Mouse (Mus musculus): ENCODE data around the gene Med13l. TPM values are rescaled to one million over a fixed set of nuclear protein-coding genes. Genes with fewer than 3 reads are reported as not detected.

Med13l gene
- polyA plus RNA-seq, 1 experiment from 2014 or later = 14.9 TPM

- Histone ChIP-seq H3K27ac (ENCODE audit: low read depth) (no peak overlapping the region), H3K4me3 (ENCODE audit: low read depth, low read length) (no peak overlapping the region), H3K9ac (ENCODE audit: low read length) (no peak overlapping the region), H3K4me2 (ENCODE audit: low read length) (no peak overlapping the region), H3K4me1 (replicated peaks; ENCODE audit: control insufficient read depth, insufficient read depth, low read length) (peaks cover 20% of the 10 kb centered on the region), H3K9me3 (ENCODE audit: control insufficient read depth, low read length) (no peaks in the 10 kb centered on the region), H3K36me3 (ENCODE audit: control insufficient read depth, insufficient read depth, low read length) (no peaks in the 10 kb centered on the region), H3K27me3 (replicated peaks; ENCODE audit: control insufficient read depth, insufficient read depth, low read length) (no peaks in the 10 kb centered on the region)
- DNase-seq (ENCODE audit: low spot score) (no peak), ATAC-seq (replicated peaks; ENCODE audit: low FRiP score, low TSS enrichment, low read depth) (no peak)
- 83% methylated on average over 7 of the region's 7 CpGs for WGBS
These were observed 155.0 kb downstream of the Med13l start for GRCm38 (mm10) chr5:118715518-118715917.

GRCm38 (mm10) chr5:118716295-118717271 lies 156.1 kb downstream of the Med13l start:
- 42% methylated on average over 14 of the region's 14 CpGs for WGBS
- Histone ChIP-seq H3K36me3 (ENCODE audit: control insufficient read depth, insufficient read depth, low read length) (0 out of 2 replicates have a peak, but pooled peaks cover 3% of the 10 kb centered on the region), H3K4me1 (replicated peaks; ENCODE audit: control insufficient read depth, insufficient read depth, low read length) (peaks cover 20% of the 10 kb centered on the region), H3K27me3 (replicated peaks; ENCODE audit: control insufficient read depth, insufficient read depth, low read length) (no peaks in the 10 kb centered on the region), H3K27ac (ENCODE audit: low read depth) (no peak overlapping the region), H3K9me3 (ENCODE audit: control insufficient read depth, low read length) (no peaks in the 10 kb centered on the region), H3K4me3 (ENCODE audit: low read depth, low read length) (no peak overlapping the region), H3K4me2 (ENCODE audit: low read length) (no peak overlapping the region), H3K9ac (ENCODE audit: low read length) (no peak overlapping the region)
- DNase-seq (ENCODE audit: low spot score) (no peak), ATAC-seq (replicated peaks; ENCODE audit: low FRiP score, low TSS enrichment, low read depth) (no peak)

- H3K9me3 ChIP-seq (ENCODE audit: control insufficient read depth, low read length) = no peaks in the 10 kb centered on the region
- no peak overlapping the region for H3K27ac ChIP-seq (ENCODE audit: low read depth)
- DNase-seq (ENCODE audit: low spot score) (no peak), ATAC-seq (replicated peaks; ENCODE audit: low FRiP score, low TSS enrichment, low read depth) (no peak)
- H3K4me1 ChIP-seq (replicated peaks; ENCODE audit: control insufficient read depth, insufficient read depth, low read length) = peaks cover 20% of the 10 kb centered on the region
- H3K4me3 ChIP-seq (ENCODE audit: low read depth, low read length) = no peak overlapping the region
- H3K4me2 ChIP-seq (ENCODE audit: low read length) = no peak overlapping the region
- H3K9ac ChIP-seq (ENCODE audit: low read length) = no peak overlapping the region
- H3K27me3 ChIP-seq (replicated peaks; ENCODE audit: control insufficient read depth, insufficient read depth, low read length) = no peaks in the 10 kb centered on the region
- 76% methylated on average over 10 of the region's 10 CpGs for WGBS
- H3K36me3 ChIP-seq (ENCODE audit: control insufficient read depth, insufficient read depth, low read length) = peaks cover 11% of the 10 kb centered on the region; the same call in 1 of the 2 replicates
These were observed 157.0 kb downstream of the Med13l start for GRCm38 (mm10) chr5:118717456-118717855.

DNA sequence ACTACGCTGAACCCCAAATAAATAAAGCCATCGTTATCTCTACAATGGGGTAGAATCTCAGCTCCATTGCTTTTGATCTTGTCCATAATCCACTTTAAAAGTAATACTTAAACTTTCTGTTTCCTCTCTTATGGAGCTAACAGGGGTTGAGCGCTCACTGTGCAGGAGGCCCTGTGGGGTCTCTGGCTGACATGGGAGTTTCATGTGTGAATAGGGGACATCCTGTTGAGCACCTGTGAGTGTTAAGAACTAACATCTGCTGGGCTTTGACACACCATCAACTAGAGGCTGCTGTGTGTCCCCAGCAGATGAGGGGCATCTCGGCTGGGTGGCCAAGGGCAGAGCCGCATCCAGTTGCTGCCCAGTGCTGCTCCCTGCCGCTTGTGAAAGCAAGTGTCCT lies 157.6 kb downstream of the Med13l start:
- Histone ChIP-seq H3K9ac (ENCODE audit: low read length) (no peak overlapping the region), H3K4me1 (replicated peaks; ENCODE audit: control insufficient read depth, insufficient read depth, low read length) (peaks cover 20% of the 10 kb centered on the region), H3K4me2 (ENCODE audit: low read length) (no peak overlapping the region), H3K27ac (ENCODE audit: low read depth) (no peak overlapping the region), H3K9me3 (ENCODE audit: control insufficient read depth, low read length) (no peaks in the 10 kb centered on the region), H3K4me3 (ENCODE audit: low read depth, low read length) (no peak overlapping the region), H3K36me3 (ENCODE audit: control insufficient read depth, insufficient read depth, low read length) (peaks cover 13% of the 10 kb centered on the region; the same call in 1 of the 2 replicates), H3K27me3 (replicated peaks; ENCODE audit: control insufficient read depth, insufficient read depth, low read length) (no peaks in the 10 kb centered on the region)
- DNase-seq (ENCODE audit: low spot score) (no peak), ATAC-seq (replicated peaks; ENCODE audit: low FRiP score, low TSS enrichment, low read depth) (no peak)
- WGBS = 77% methylated on average over 6 of the region's 6 CpGs

- H3K4me3 ChIP-seq (ENCODE audit: low read depth, low read length) = no peak overlapping the region
- no peaks in the 10 kb centered on the region for H3K27me3 ChIP-seq (replicated peaks; ENCODE audit: control insufficient read depth, insufficient read depth, low read length)
- H3K36me3 ChIP-seq (ENCODE audit: control insufficient read depth, insufficient read depth, low read length) = peaks cover 37% of the 10 kb centered on the region
- no peak overlapping the region for H3K4me2 ChIP-seq (ENCODE audit: low read length)
- no peak overlapping the region for H3K9ac ChIP-seq (ENCODE audit: low read length)
- no peak for ATAC-seq (replicated peaks; ENCODE audit: low FRiP score, low TSS enrichment, low read depth)
- no peaks in the 10 kb centered on the region for H3K9me3 ChIP-seq (ENCODE audit: control insufficient read depth, low read length)
- DNase-seq (ENCODE audit: low spot score) = no peak
- H3K4me1 ChIP-seq (replicated peaks; ENCODE audit: control insufficient read depth, insufficient read depth, low read length) = peaks cover 15% of the 10 kb centered on the region
- H3K27ac ChIP-seq (ENCODE audit: low read depth) = no peak overlapping the region
- WGBS = 81% methylated on average over 12 of the region's 12 CpGs
These were observed 160.9 kb downstream of the Med13l start for GRCm38 (mm10) chr5:118721416-118721815.

- Histone ChIP-seq H3K9ac (ENCODE audit: low read length) (no peak overlapping the region), H3K9me3 (ENCODE audit: control insufficient read depth, low read length) (no peaks in the 10 kb centered on the region), H3K27ac (ENCODE audit: low read depth) (no peak overlapping the region), H3K4me3 (ENCODE audit: low read depth, low read length) (no peak overlapping the region), H3K4me2 (ENCODE audit: low read length) (no peak overlapping the region), H3K4me1 (replicated peaks; ENCODE audit: control insufficient read depth, insufficient read depth, low read length) (peaks cover 11% of the 10 kb centered on the region), H3K36me3 (ENCODE audit: control insufficient read depth, insufficient read depth, low read length) (peaks cover 40% of the 10 kb centered on the region), H3K27me3 (replicated peaks; ENCODE audit: control insufficient read depth, insufficient read depth, low read length) (no peaks in the 10 kb centered on the region)
- DNase-seq (ENCODE audit: low spot score) (no peak), ATAC-seq (replicated peaks; ENCODE audit: low FRiP score, low TSS enrichment, low read depth) (no peak)
- 81% methylated on average over 5 of the region's 5 CpGs for WGBS
These were observed 161.4 kb downstream of the Med13l start for GRCm38 (mm10) chr5:118721848-118722247.

DNA sequence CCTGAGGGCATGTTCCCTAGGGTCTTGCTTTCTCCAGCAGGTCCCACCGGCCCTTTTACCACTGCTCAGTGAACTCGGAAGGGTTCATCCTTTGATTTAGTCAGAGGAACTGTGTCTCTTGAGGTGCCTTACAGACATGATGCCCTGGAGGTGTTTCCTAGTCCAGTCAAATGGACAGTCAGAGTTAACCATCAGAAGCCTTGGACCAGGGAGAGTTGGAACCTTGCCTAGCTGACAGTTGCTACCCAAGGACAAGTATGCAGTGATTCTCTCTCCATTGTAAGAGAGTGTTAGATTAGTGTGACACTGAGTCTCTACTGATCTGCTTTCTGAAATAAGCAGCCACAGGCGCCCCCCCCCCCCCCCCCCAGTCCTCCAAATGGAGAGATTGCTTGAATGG lies 162.0 kb downstream of the Med13l start:
- DNase-seq (ENCODE audit: low spot score) (no peak), ATAC-seq (replicated peaks; ENCODE audit: low FRiP score, low TSS enrichment, low read depth) (no peak)
- H3K4me2 ChIP-seq (ENCODE audit: low read length) = no peak overlapping the region
- no peaks in the 10 kb centered on the region for H3K27me3 ChIP-seq (replicated peaks; ENCODE audit: control insufficient read depth, insufficient read depth, low read length)
- H3K27ac ChIP-seq (ENCODE audit: low read depth) = no peak overlapping the region
- WGBS = 82% methylated on average over 3 of the region's 3 CpGs
- H3K4me1 ChIP-seq (replicated peaks; ENCODE audit: control insufficient read depth, insufficient read depth, low read length) = peaks cover 11% of the 10 kb centered on the region
- H3K4me3 ChIP-seq (ENCODE audit: low read depth, low read length) = no peak overlapping the region
- H3K9ac ChIP-seq (ENCODE audit: low read length) = no peak overlapping the region
- no peaks in the 10 kb centered on the region for H3K9me3 ChIP-seq (ENCODE audit: control insufficient read depth, low read length)
- peaks cover 45% of the 10 kb centered on the region for H3K36me3 ChIP-seq (ENCODE audit: control insufficient read depth, insufficient read depth, low read length)

DNA sequence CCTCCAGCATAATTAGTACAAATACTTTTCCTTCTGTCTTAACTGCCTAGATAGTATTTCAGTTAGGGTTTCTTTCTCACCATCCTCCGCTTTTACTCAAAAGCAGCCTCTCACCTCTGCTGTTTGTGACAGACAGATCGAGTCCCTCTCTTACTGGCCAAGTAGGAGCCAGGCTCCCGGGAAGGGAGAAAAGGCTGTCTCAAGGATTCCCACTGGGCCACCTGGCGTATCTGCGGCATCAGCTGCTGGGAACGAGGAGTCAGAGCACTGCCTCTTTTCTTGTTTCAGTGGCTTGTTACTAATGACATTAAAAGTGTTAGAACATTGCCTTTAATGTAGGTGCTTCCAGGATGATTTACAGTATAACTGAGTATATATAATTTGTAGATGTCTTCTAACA lies 164.9 kb downstream of the Med13l start:
- 79% methylated on average over 6 of the region's 6 CpGs for WGBS
- DNase-seq (ENCODE audit: low spot score) (no peak), ATAC-seq (replicated peaks; ENCODE audit: low FRiP score, low TSS enrichment, low read depth) (no peak)
- H3K27me3 ChIP-seq (replicated peaks; ENCODE audit: control insufficient read depth, insufficient read depth, low read length) = no peaks in the 10 kb centered on the region
- H3K9ac ChIP-seq (ENCODE audit: low read length) = no peak overlapping the region
- no peak overlapping the region for H3K4me2 ChIP-seq (ENCODE audit: low read length)
- H3K4me3 ChIP-seq (ENCODE audit: low read depth, low read length) = no peak overlapping the region
- no peaks in the 10 kb centered on the region for H3K4me1 ChIP-seq (replicated peaks; ENCODE audit: control insufficient read depth, insufficient read depth, low read length)
- H3K27ac ChIP-seq (ENCODE audit: low read depth) = no peak overlapping the region
- H3K36me3 ChIP-seq (ENCODE audit: control insufficient read depth, insufficient read depth, low read length) = peaks cover 75% of the 10 kb centered on the region
- H3K9me3 ChIP-seq (ENCODE audit: control insufficient read depth, low read length) = no peaks in the 10 kb centered on the region
